Mouse (Mus musculus) limb, embryonic 12.5 days (tissue): ENCODE measurements around the gene Klhl26. TPM values are rescaled to one million over a fixed set of nuclear protein-coding genes. Genes with fewer than 3 reads are reported as not detected.
A peak's percentile ranks its signal among the peaks of the same experiment; 100 is the strongest.

Experiments
- ATAC-seq: fragments of 200-750 bp; cut with Nextera tagmentation; 2 replicates; pipeline ENCODE4 v1.8.0; 2017; ENCODE audit warnings: low read depth, moderate TSS enrichment; ENCODE audit not compliant: insufficient number of reproducible peaks, insufficient read depth, low FRiP score, low TSS enrichment
- H3K27ac ChIP-seq: fragments of 300-500 bp; sonication (generic); 2 replicates; pipeline ENCODE4 v1.5.1; 2016; ENCODE audit warnings: mild to moderate bottlenecking, moderate library complexity
- H3K27me3 ChIP-seq: fragments of 300-500 bp; sonication (generic); 2 replicates; pipeline ENCODE4 v1.6.1; 2016; ENCODE audit warnings: mild to moderate bottlenecking, moderate library complexity
- H3K36me3 ChIP-seq: fragments of 300-500 bp; sonication (generic); 2 replicates; pipeline ENCODE4 v1.6.1; 2016; ENCODE audit warnings: mild to moderate bottlenecking, moderate library complexity
- H3K4me1 ChIP-seq: fragments of 300-500 bp; sonication (generic); replicated peaks from 2 replicates; pipeline ENCODE4 v1.6.1; 2016
- H3K4me2 ChIP-seq: fragments of 300-500 bp; sonication (generic); 2 replicates; pipeline ENCODE4 v1.6.1; 2016; ENCODE audit warnings: mild to moderate bottlenecking, moderate library complexity
- H3K4me3 ChIP-seq: fragments of 300-500 bp; sonication (generic); replicated peaks from 2 replicates; pipeline ENCODE4 v1.5.1; 2016; ENCODE audit warnings: mild to moderate bottlenecking
- H3K9ac ChIP-seq: fragments of 300-500 bp; sonication (generic); replicated peaks from 2 replicates; pipeline ENCODE4 v1.6.1; 2016; ENCODE audit warnings: mild to moderate bottlenecking, moderate library complexity
- H3K9me3 ChIP-seq: fragments of 300-500 bp; sonication (generic); 2 replicates; pipeline ENCODE4 v1.6.1; 2016; ENCODE audit warnings: mild to moderate bottlenecking, moderate library complexity
- WGBS: fragments of 180-500 bp; shearing (Covaris S2); methylation state at CpG from one replicate; pipeline ENCODE4 v1.1.7; 2016; 5-methylcytosine and 5-hydroxymethylcytosine counted together
- polyA plus RNA-seq: library from polyadenylated mRNA; unstranded; fragments of >200 nt; fragmentation: Nextera tagmentation; extraction: Ambion mirVana; gene quantifications from 2 replicates; pipeline ENCODE4 v1.2.1, GENCODE M21; 2016

The Klhl26 gene
- polyA plus RNA-seq, 1 experiment from 2014 or later: 26.8 TPM

- Histone ChIP-seq H3K9ac (no peak overlapping the region), H3K4me2 (no peak overlapping the region), H3K9me3 (no peaks in the 10 kb centered on the region), H3K36me3 (peaks cover 10% of the 10 kb centered on the region), H3K4me1 (peaks cover 24% of the 10 kb centered on the region), H3K27ac (no peak overlapping the region), H3K27me3 (no peaks in the 10 kb centered on the region), H3K4me3 (no peak overlapping the region)
- 88% methylated on average over 4 of the region's 4 CpGs for WGBS
- ATAC-seq: no peak
Measured at GRCm38 (mm10) chr8:70468733-70469132, 8.0 kb downstream of the Klhl26 start.

- Histone ChIP-seq H3K27ac (no peak overlapping the region), H3K27me3 (no peaks in the 10 kb centered on the region), H3K4me2 (no peak overlapping the region), H3K9ac (no peak overlapping the region), H3K9me3 (no peaks in the 10 kb centered on the region), H3K36me3 (peaks cover 10% of the 10 kb centered on the region), H3K4me3 (no peak overlapping the region), H3K4me1 (peaks cover 31% of the 10 kb centered on the region)
- no peak for ATAC-seq
- 71% methylated on average over 1 of the region's 1 CpGs for WGBS
Measured at GRCm38 (mm10) chr8:70467907-70468306, 8.9 kb downstream of the Klhl26 start.

GRCm38 (mm10) chr8:70467229-70467725 is 9.5 kb downstream of the Klhl26 start:
- no peak overlapping the region for H3K4me3 ChIP-seq
- H3K36me3 ChIP-seq: peaks cover 10% of the 10 kb centered on the region
- peaks cover 37% of the 10 kb centered on the region for H3K4me1 ChIP-seq
- ATAC-seq: no peak
- H3K4me2 ChIP-seq: no peak overlapping the region
- 71% methylated on average over 5 of the region's 5 CpGs for WGBS
- H3K27ac ChIP-seq: peak overlapping the region; percentile 20; the same call in 1 of the 2 replicates
- no peaks in the 10 kb centered on the region for H3K27me3 ChIP-seq
- H3K9ac ChIP-seq: no peak overlapping the region
- no peaks in the 10 kb centered on the region for H3K9me3 ChIP-seq

- H3K36me3 ChIP-seq: peaks cover 10% of the 10 kb centered on the region
- H3K4me2 ChIP-seq: no peak overlapping the region
- H3K4me1 ChIP-seq: peaks cover 42% of the 10 kb centered on the region
- H3K27ac ChIP-seq: 0 out of 2 replicates have a peak overlapping the region, but pooled peaks have one; percentile 50
- 61% methylated on average over 11 of the region's 11 CpGs for WGBS
- H3K9me3 ChIP-seq: no peaks in the 10 kb centered on the region
- ATAC-seq: no peak
- H3K9ac ChIP-seq: no peak overlapping the region
- no peak overlapping the region for H3K4me3 ChIP-seq
- no peaks in the 10 kb centered on the region for H3K27me3 ChIP-seq
Measured at GRCm38 (mm10) chr8:70466771-70467170, 10.0 kb downstream of the Klhl26 start.

GRCm38 (mm10) chr8:70466305-70466704 is 10.5 kb downstream of the Klhl26 start:
- H3K36me3 ChIP-seq: peaks cover 10% of the 10 kb centered on the region
- no peak for ATAC-seq
- no peak overlapping the region for H3K4me2 ChIP-seq
- 0 out of 2 replicates have a peak overlapping the region, but pooled peaks have one; percentile 12 for H3K9ac ChIP-seq
- 87% methylated on average over 4 of the region's 4 CpGs for WGBS
- H3K9me3 ChIP-seq: no peaks in the 10 kb centered on the region
- H3K27ac ChIP-seq: 0 out of 2 replicates have a peak overlapping the region, but pooled peaks have one; percentile 50
- peaks cover 45% of the 10 kb centered on the region for H3K4me1 ChIP-seq
- H3K4me3 ChIP-seq: no peak overlapping the region
- H3K27me3 ChIP-seq: no peaks in the 10 kb centered on the region

GRCm38 (mm10) chr8:70465701-70466100 is 11.1 kb downstream of the Klhl26 start:
- H3K27me3 ChIP-seq: no peaks in the 10 kb centered on the region
- WGBS: 96% methylated on average over 4 of the region's 4 CpGs
- no peak overlapping the region for H3K27ac ChIP-seq
- peaks cover 45% of the 10 kb centered on the region for H3K4me1 ChIP-seq
- no peak overlapping the region for H3K4me2 ChIP-seq
- ATAC-seq: no peak
- no peak overlapping the region for H3K9ac ChIP-seq
- no peak overlapping the region for H3K4me3 ChIP-seq
- peaks cover 10% of the 10 kb centered on the region for H3K36me3 ChIP-seq
- no peaks in the 10 kb centered on the region for H3K9me3 ChIP-seq

GRCm38 (mm10) chr8:70464162-70464561 is 12.6 kb downstream of the Klhl26 start:
- H3K4me2 ChIP-seq: no peak overlapping the region
- H3K4me3 ChIP-seq: no peak overlapping the region
- H3K27ac ChIP-seq: no peak overlapping the region
- H3K9me3 ChIP-seq: peaks cover 9% of the 10 kb centered on the region; the same call in 1 of the 2 replicates
- H3K36me3 ChIP-seq: peaks cover 17% of the 10 kb centered on the region
- ATAC-seq: no peak
- H3K27me3 ChIP-seq: no peaks in the 10 kb centered on the region
- H3K4me1 ChIP-seq: peaks cover 37% of the 10 kb centered on the region
- H3K9ac ChIP-seq: no peak overlapping the region
- WGBS: 91% methylated on average over 6 of the region's 6 CpGs

- Histone ChIP-seq H3K4me2 (no peak overlapping the region), H3K4me3 (no peak overlapping the region), H3K36me3 (peaks cover 17% of the 10 kb centered on the region), H3K27ac (0 out of 2 replicates have a peak overlapping the region, but pooled peaks have one; percentile 29), H3K4me1 (peaks cover 33% of the 10 kb centered on the region), H3K9me3 (peaks cover 9% of the 10 kb centered on the region; the same call in 1 of the 2 replicates), H3K9ac (no peak overlapping the region), H3K27me3 (no peaks in the 10 kb centered on the region)
- no peak for ATAC-seq
- WGBS: 78% methylated on average over 4 of the region's 4 CpGs
Measured at GRCm38 (mm10) chr8:70463306-70463705, 13.5 kb downstream of the Klhl26 start.

- Histone ChIP-seq H3K9ac (no peak overlapping the region), H3K27ac (peak overlapping the region; percentile 69), H3K4me1 (peaks cover 30% of the 10 kb centered on the region), H3K4me3 (no peak overlapping the region), H3K27me3 (no peaks in the 10 kb centered on the region), H3K4me2 (no peak overlapping the region), H3K9me3 (peaks cover 9% of the 10 kb centered on the region; the same call in 1 of the 2 replicates), H3K36me3 (peaks cover 17% of the 10 kb centered on the region)
- 60% methylated on average over 8 of the region's 8 CpGs for WGBS
- ATAC-seq: no peak
Measured at GRCm38 (mm10) chr8:70462516-70462813, 14.3 kb downstream of the Klhl26 start.

- Histone ChIP-seq H3K27ac (peak overlapping the region; percentile 69), H3K9ac (no peak overlapping the region), H3K4me3 (no peak overlapping the region), H3K27me3 (no peaks in the 10 kb centered on the region), H3K36me3 (peaks cover 17% of the 10 kb centered on the region), H3K4me1 (peaks cover 25% of the 10 kb centered on the region), H3K4me2 (no peak overlapping the region), H3K9me3 (peaks cover 9% of the 10 kb centered on the region; the same call in 1 of the 2 replicates)
- no peak for ATAC-seq
- 84% methylated on average over 16 of the region's 16 CpGs for WGBS
Measured at GRCm38 (mm10) chr8:70461765-70462515, 14.8 kb downstream of the Klhl26 start.

GRCm38 (mm10) chr8:70460606-70461005 is 16.2 kb downstream of the Klhl26 start:
- Histone ChIP-seq H3K4me1 (peaks cover 22% of the 10 kb centered on the region), H3K9me3 (peaks cover 9% of the 10 kb centered on the region; the same call in 1 of the 2 replicates), H3K27ac (no peak overlapping the region), H3K9ac (no peak overlapping the region), H3K4me2 (no peak overlapping the region), H3K36me3 (peaks cover 9% of the 10 kb centered on the region), H3K4me3 (no peak overlapping the region), H3K27me3 (no peaks in the 10 kb centered on the region)
- no peak for ATAC-seq
- 79% methylated on average over 9 of the region's 9 CpGs for WGBS
